Mouse (Mus musculus) liver, embryonic 14.5 days (tissue): ENCODE results near the gene Haao. TPM values are rescaled to one million over a fixed set of nuclear protein-coding genes. Genes with fewer than 3 reads are reported as not detected.
"Not testable (repeated sequence)": the region's sequence is repeated elsewhere in the genome, so short reads cannot be mapped to it uniquely, and the experiment has no call there.

Experiments
- ATAC-seq: fragments of 200-750 bp; cut with Nextera tagmentation; 2 replicates; pipeline ENCODE4 v1.8.0; 2017; ENCODE audit warnings: moderate number of reproducible peaks, mild to moderate bottlenecking, moderate library complexity; ENCODE audit not compliant: insufficient read depth
- DNase-seq, 3 experiments: peaks; one replicate each; pipeline ENCODE4 v3.0.0-alpha.2; 2012 to 2013; ENCODE audit warnings: low read depth in 3 of 3, low spot score in 3 of 3
- H3K27ac ChIP-seq: fragments of 300-500 bp; sonication (generic); 2 replicates; pipeline ENCODE4 v1.5.1; 2014; ENCODE audit warnings: moderate library complexity, mild to moderate bottlenecking, control low read depth, inconsistent platforms
- H3K27me3 ChIP-seq: fragments of 300-500 bp; sonication (generic); 2 replicates; pipeline ENCODE4 v1.6.1; 2014; ENCODE audit warnings: mild to moderate bottlenecking, low read length, moderate library complexity; ENCODE audit not compliant: control insufficient read depth, insufficient read depth
- H3K36me3 ChIP-seq: fragments of 300-500 bp; sonication (generic); replicated peaks from 2 replicates; pipeline ENCODE4 v1.6.1; 2014; ENCODE audit warnings: low read depth; ENCODE audit not compliant: control insufficient read depth, insufficient read depth
- H3K4me1 ChIP-seq, 2 experiments: fragments of 200-500 bp in 1 of 2; fragments of 300-500 bp in 1 of 2; sonication (generic) in 1 of 2; replicated peaks; 2 replicates each; pipeline ENCODE4 v1.6.1; 2012 to 2014; ENCODE audit warnings: antibody characterized with exemption in 1 of 2, inconsistent platforms in 1 of 2, low read length in 1 of 2; ENCODE audit not compliant: control insufficient read depth in 2 of 2, insufficient read depth in 2 of 2
- H3K4me2 ChIP-seq: fragments of 300-500 bp; sonication (generic); 2 replicates; pipeline ENCODE4 v1.6.1; 2014; ENCODE audit warnings: low read depth, mild to moderate bottlenecking, control low read depth, moderate library complexity
- H3K4me3 ChIP-seq, 2 experiments: fragments of 200-500 bp in 1 of 2; fragments of 300-500 bp in 1 of 2; sonication (generic) in 1 of 2; 2 replicates each; pipeline ENCODE4 v1.5.1; 2012 to 2014; ENCODE audit warnings: low read depth in 2 of 2, low read length in 2 of 2, mild to moderate bottlenecking in 2 of 2, control low read depth in 1 of 2, inconsistent platforms in 1 of 2, moderate library complexity in 1 of 2; ENCODE audit not compliant: insufficient read depth in 1 of 2
- H3K9ac ChIP-seq: fragments of 300-500 bp; sonication (generic); replicated peaks from 2 replicates; pipeline ENCODE4 v1.6.1; 2014; ENCODE audit warnings: mild to moderate bottlenecking, control low read depth, moderate library complexity
- H3K9me3 ChIP-seq: fragments of 300-500 bp; sonication (generic); 2 replicates; pipeline ENCODE4 v1.6.1; 2016; ENCODE audit warnings: low read length, mixed read lengths; ENCODE audit not compliant: control insufficient read depth
- CTCF ChIP-seq: IDR thresholded peaks from 2 replicates; pipeline ENCODE4 v1.5.1; 2016; ENCODE audit warnings: antibody characterized with exemption, low read depth, control low read depth
- EP300 ChIP-seq: IDR thresholded peaks from 2 replicates; pipeline ENCODE4 v1.6.1; 2016; ENCODE audit warnings: antibody characterized with exemption, low read depth
- WGBS: fragments of 180-500 bp; shearing (Covaris S2); extraction: QIAGEN DNeasy Blood & Tissue Kit; methylation state at CpG from one replicate; pipeline ENCODE4 v1.1.7; 2014; ENCODE audit not compliant: insufficient replicate concordance; 5-methylcytosine and 5-hydroxymethylcytosine counted together
- polyA plus RNA-seq, 2 experiments: library from polyadenylated mRNA; depleted of rRNA in 1 of 2; stranded (reverse) in 1 of 2; unstranded in 1 of 2; fragments of >200 nt; fragmentation: Nextera tagmentation in 1 of 2; extraction: Ambion mirVana in 1 of 2; gene quantifications; 2 replicates each; pipeline versions ENCODE4 v1.2.1 to v1.2.3; 2012 to 2014

The Haao gene
- polyA plus RNA-seq, 2 experiments: 14.2 to 30.5 TPM

DNA sequence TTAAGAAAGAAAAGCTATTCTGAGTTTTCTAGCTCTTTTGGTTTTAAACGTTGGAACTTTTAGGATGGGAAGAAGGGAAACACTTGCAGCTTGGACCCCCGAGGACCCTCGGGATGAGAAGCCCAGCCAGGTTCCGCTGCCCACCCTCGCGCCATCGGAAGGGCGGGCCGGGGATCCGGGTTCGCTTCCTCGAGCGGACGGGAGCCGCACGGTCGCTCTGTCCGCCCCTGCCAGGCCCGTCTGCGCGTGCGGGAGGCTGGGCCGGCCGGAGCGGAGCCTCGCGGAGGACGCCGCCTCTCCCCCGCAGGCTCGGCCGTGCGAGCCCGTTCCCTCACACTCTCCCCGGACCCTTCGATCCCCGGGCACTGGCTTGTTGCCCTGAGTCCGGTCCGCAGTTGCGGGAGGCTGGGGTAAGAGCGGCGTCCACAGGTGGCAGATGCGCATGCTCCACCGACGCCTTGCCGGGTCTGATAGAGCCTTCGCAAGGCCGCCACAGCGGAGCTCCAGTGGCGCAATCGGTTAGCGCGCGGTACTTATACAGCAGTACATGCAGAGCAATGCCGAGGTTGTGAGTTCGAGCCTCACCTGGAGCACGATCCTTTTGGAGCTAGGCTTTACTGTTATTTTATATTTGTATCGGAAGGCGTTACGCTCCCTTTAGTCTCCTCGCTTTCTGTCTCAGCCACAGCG is 13.8 kb upstream of the Haao start:
- peak overlapping the region; percentile 58 to 78 for H3K4me3 ChIP-seq
- under 1% methylated on average over 62 of the region's 62 CpGs for WGBS
- no peaks in the 10 kb centered on the region for H3K36me3 ChIP-seq
- TF ChIP-seq EP300: no peak; the same call in 1 of the 2 replicates
- TF ChIP-seq CTCF: no peak; the same call in 1 of the 2 replicates
- peaks cover 2% of the 10 kb centered on the region; the same call in 1 of the 2 replicates for H3K27me3 ChIP-seq
- H3K9ac ChIP-seq: peak overlapping the region; percentile 49
- no peaks in the 10 kb centered on the region for H3K9me3 ChIP-seq
- ATAC-seq (peak; percentile 88), DNase-seq (peak; percentile 83 to 86 (median 84))
- peaks cover 21 to 34% of the 10 kb centered on the region in 2 experiments for H3K4me1 ChIP-seq
- H3K27ac ChIP-seq: peak overlapping the region; percentile 38
- peak overlapping the region; percentile 98 for H3K4me2 ChIP-seq

DNA sequence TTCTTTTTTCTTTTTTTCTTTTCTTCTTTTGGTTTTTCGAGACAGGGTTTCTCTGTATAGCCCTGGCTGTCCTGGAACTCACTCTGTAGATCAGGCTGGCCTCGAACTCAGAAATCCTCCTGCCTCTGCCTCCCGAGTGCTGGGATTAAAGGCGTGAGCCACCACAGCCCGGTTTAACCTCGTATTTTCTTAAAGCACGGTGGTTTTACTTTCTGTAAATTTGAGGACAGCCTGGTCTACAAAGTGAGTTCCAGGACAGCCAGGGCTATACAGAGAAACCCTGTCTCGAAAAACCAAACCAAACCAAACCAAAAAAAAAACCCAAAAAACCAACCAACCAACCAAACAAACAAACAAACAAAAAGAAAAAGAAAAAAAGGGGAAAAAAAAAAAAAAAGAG is 13.2 kb upstream of the Haao start:
- peaks cover 21 to 34% of the 10 kb centered on the region in 2 experiments for H3K4me1 ChIP-seq
- 46% methylated on average over 8 of the region's 8 CpGs for WGBS

GRCm38 (mm10) chr17:83860224-83860623 is 12.5 kb upstream of the Haao start:
- H3K4me1 ChIP-seq: peaks cover 21 to 34% of the 10 kb centered on the region in 2 experiments
- WGBS: 45% methylated on average over 7 of the region's 7 CpGs
- no peak overlapping the region for H3K9ac ChIP-seq
- no peak for ATAC-seq
- H3K9me3 ChIP-seq: no peaks in the 10 kb centered on the region
- H3K27me3 ChIP-seq: peaks cover 2% of the 10 kb centered on the region; the same call in 1 of the 2 replicates
- H3K36me3 ChIP-seq: no peaks in the 10 kb centered on the region
- DNase-seq: no peak
- H3K4me2 ChIP-seq: no peak overlapping the region
- no peak overlapping the region for H3K27ac ChIP-seq
- TF ChIP-seq EP300 (no peak), CTCF (no peak)
- no peak overlapping the region for H3K4me3 ChIP-seq

More for the DNA sequence above, 13.2 kb upstream of the Haao start:
- not testable (repeated sequence) for H3K9me3 ChIP-seq, ATAC-seq, H3K27me3 ChIP-seq, H3K27ac ChIP-seq, DNase-seq, H3K36me3 ChIP-seq
- H3K4me3 ChIP-seq: peak overlapping the region; percentile 58 to 78; a peak in 3 of 4 replicates
- peak overlapping the region; percentile 98 for H3K4me2 ChIP-seq
- H3K9ac ChIP-seq: peak overlapping the region; percentile 49

DNA sequence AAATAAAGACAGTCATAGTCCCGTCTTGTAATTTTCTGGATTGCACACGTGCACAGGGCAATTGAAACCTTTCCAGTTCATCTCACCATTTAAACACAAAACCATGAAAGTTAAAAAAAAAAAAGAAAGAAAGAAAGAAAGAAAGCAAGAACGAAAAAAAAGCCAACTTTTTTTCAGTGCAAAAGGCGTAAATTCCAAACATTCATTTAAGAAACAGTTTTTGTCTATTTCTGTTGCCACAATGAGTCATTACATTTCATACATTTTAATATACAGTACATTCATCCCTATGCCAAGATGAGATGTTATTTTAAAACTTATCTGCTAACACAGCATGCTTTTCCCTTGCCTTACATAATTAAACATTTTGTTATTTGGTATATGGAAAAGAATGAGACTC is 11.9 kb upstream of the Haao start:
- 73% methylated on average over 4 of the region's 4 CpGs for WGBS
- Histone ChIP-seq H3K4me1 (peaks cover 21 to 34% of the 10 kb centered on the region in 2 experiments), H3K36me3 (no peaks in the 10 kb centered on the region), H3K4me2 (no peak overlapping the region), H3K9ac (no peak overlapping the region), H3K9me3 (no peaks in the 10 kb centered on the region), H3K4me3 (no peak overlapping the region), H3K27ac (no peak overlapping the region), H3K27me3 (peaks cover 2% of the 10 kb centered on the region; the same call in 1 of the 2 replicates)
- TF ChIP-seq CTCF: no peak
- no peak for TF ChIP-seq EP300
- DNase-seq (no peak), ATAC-seq (no peak)

GRCm38 (mm10) chr17:83858413-83858812 is 10.7 kb upstream of the Haao start:
- Histone ChIP-seq H3K9ac (no peak overlapping the region; the same call in 1 of the 2 replicates), H3K27me3 (peaks cover 2% of the 10 kb centered on the region; the same call in 1 of the 2 replicates), H3K4me3 (no peak overlapping the region), H3K4me1 (peaks cover 21 to 41% of the 10 kb centered on the region in 2 experiments), H3K9me3 (no peaks in the 10 kb centered on the region), H3K27ac (peak overlapping the region; percentile 82), H3K4me2 (peak overlapping the region; percentile 50), H3K36me3 (no peaks in the 10 kb centered on the region)
- DNase-seq: peak; percentile 76 to 85 (median 82)
- peak; percentile 55 for ATAC-seq
- WGBS: 17% methylated on average over 7 of the region's 7 CpGs
- TF ChIP-seq EP300 (peak; percentile 88), CTCF (no peak)
